Mouse (Mus musculus): ENCODE measurements at regions not wholly inside any gene's neighbourhood (a gene's known extent, or its start where the extent isn't known, plus 50 kb on each side); places are given as distances from the start of the nearest gene placed in this dataset.

- ATAC-seq (ENCODE audit: low TSS enrichment), result no peak
Measured at GRCm38 (mm10) chr8:36363291-36363690, 597.7 kb downstream of the Gm19410 start.

- ATAC-seq (ENCODE audit: low TSS enrichment), result peak; percentile 56
Measured at GRCm38 (mm10) chr8:36364567-36365231, 599.1 kb downstream of the Gm19410 start.

- ATAC-seq (ENCODE audit: low TSS enrichment), result no peak
Measured at GRCm38 (mm10) chr8:36365945-36366344, 600.4 kb downstream of the Gm19410 start.

- ATAC-seq (ENCODE audit: low TSS enrichment), result no peak
Measured at GRCm38 (mm10) chr8:36376579-36377350, 611.2 kb downstream of the Gm19410 start.

GRCm38 (mm10) chr8:36394487-36394886, 598.9 kb upstream of the AI429214 start:
- ATAC-seq (ENCODE audit: low TSS enrichment), result no peak

GRCm38 (mm10) chr8:36396493-36396892, 596.9 kb upstream of the AI429214 start:
- ATAC-seq (ENCODE audit: low TSS enrichment), result no peak

GRCm38 (mm10) chr8:36406706-36407105, 586.7 kb upstream of the AI429214 start:
- 0 out of 2 replicates have a peak, but pooled peaks have one; percentile 47 for ATAC-seq (ENCODE audit: low TSS enrichment)

All from frontal cortex, adult (tissue).